Mouse (Mus musculus) hindbrain, embryonic 10.5 days (tissue): ENCODE results near the gene Zfp354a. TPM values are rescaled to one million over a fixed set of nuclear protein-coding genes. Genes with fewer than 3 reads are reported as not detected.
"Not testable (repeated sequence)": the region's sequence is repeated elsewhere in the genome, so short reads cannot be mapped to it uniquely, and the experiment has no call there.

Source experiments
- DNase-seq: peaks from one replicate; pipeline ENCODE4 v3.0.0-alpha.2; 2017; ENCODE audit warnings: low spot score
- H3K27ac ChIP-seq: fragments of 300-500 bp; sonication (generic); 2 replicates; pipeline ENCODE4 v1.5.1; 2016; ENCODE audit warnings: mild to moderate bottlenecking, moderate library complexity
- H3K27me3 ChIP-seq: fragments of 300-500 bp; sonication (generic); 2 replicates; pipeline ENCODE4 v1.6.1; 2016; ENCODE audit warnings: mild to moderate bottlenecking; ENCODE audit not compliant: poor library complexity, insufficient read depth, severe bottlenecking
- H3K36me3 ChIP-seq: fragments of 300-500 bp; sonication (generic); 2 replicates; pipeline ENCODE4 v1.6.1; 2016; ENCODE audit warnings: mild to moderate bottlenecking, moderate library complexity
- H3K4me1 ChIP-seq: fragments of 300-500 bp; sonication (generic); replicated peaks from 2 replicates; pipeline ENCODE4 v1.6.1; 2016; ENCODE audit warnings: mild to moderate bottlenecking
- H3K4me3 ChIP-seq: fragments of 300-500 bp; sonication (generic); 2 replicates; pipeline ENCODE4 v1.5.1; 2016; ENCODE audit warnings: mild to moderate bottlenecking, moderate library complexity
- H3K9me3 ChIP-seq: fragments of 300-500 bp; sonication (generic); 2 replicates; pipeline ENCODE4 v1.6.1; 2016; ENCODE audit warnings: mild to moderate bottlenecking, moderate library complexity
- WGBS: fragments of 180-500 bp; shearing (Covaris S2); methylation state at CpG from one replicate; pipeline ENCODE4 v1.1.7; 2016; 5-methylcytosine and 5-hydroxymethylcytosine counted together
- polyA plus RNA-seq: library from polyadenylated mRNA; unstranded; fragments of >200 nt; fragmentation: Nextera tagmentation; extraction: Ambion mirVana; gene quantifications from 2 replicates; pipeline ENCODE4 v1.2.1, GENCODE M21; 2016

Zfp354a gene
- 6.8 and 9.8 TPM in 2 replicates for polyA plus RNA-seq

GRCm38 (mm10) chr11:51059151-51059571 lies at the start of gene Zfp354a:
Zfp354a (plus strand) TSS chr11:51059257.
- DNase-seq: peak; percentile 87

GRCm38 (mm10) chr11:51011821-51012220 lies 47.2 kb upstream of the Zfp354a start:
- Histone ChIP-seq H3K9me3 (no peaks in the 10 kb centered on the region), H3K4me3 (no peak overlapping the region), H3K36me3 (no peaks in the 10 kb centered on the region), H3K27ac (no peak overlapping the region), H3K4me1 (no peaks in the 10 kb centered on the region), H3K27me3 (no peaks in the 10 kb centered on the region)
- DNase-seq: no peak
- 88% methylated on average over 5 of the region's 5 CpGs for WGBS

More at GRCm38 (mm10) chr11:51059151-51059571, at the start of gene Zfp354a:
- H3K27ac ChIP-seq: peak within 1 kb of the TSS; percentile 94
- under 1% methylated on average over 32 of the region's 32 CpGs for WGBS
- H3K4me1 ChIP-seq: peaks cover 11% of the 10 kb centered on the region
- H3K27me3 ChIP-seq: no peaks in the 10 kb centered on the region
- peaks cover 29% of the 10 kb centered on the region for H3K36me3 ChIP-seq
- H3K9me3 ChIP-seq: no peaks in the 10 kb centered on the region
- peak within 1 kb of the TSS; percentile 77 for H3K4me3 ChIP-seq

- Histone ChIP-seq H3K27ac (no peak within 1 kb of the TSS), H3K36me3 (no peaks in the 10 kb centered on the region), H3K27me3 (no peaks in the 10 kb centered on the region), H3K4me3 (no peak within 1 kb of the TSS), H3K9me3 (no peaks in the 10 kb centered on the region), H3K4me1 (no peaks in the 10 kb centered on the region)
- WGBS: 76% methylated on average over 1 of the region's 1 CpGs
- no peak for DNase-seq
Measured at GRCm38 (mm10) chr11:51013936-51014335, 45.1 kb upstream of the Zfp354a start, which contains the start of gene Olfr54. Olfr54 (plus strand) TSS chr11:51014236.

GRCm38 (mm10) chr11:51016341-51016740 lies 42.7 kb upstream of the Zfp354a start:
- DNase-seq: no peak
- H3K4me1 ChIP-seq: no peaks in the 10 kb centered on the region
- no peak overlapping the region for H3K4me3 ChIP-seq
- H3K27ac ChIP-seq: no peak overlapping the region
- 49% methylated on average over 2 of the region's 2 CpGs for WGBS
- no peaks in the 10 kb centered on the region for H3K9me3 ChIP-seq
- no peaks in the 10 kb centered on the region for H3K27me3 ChIP-seq
- H3K36me3 ChIP-seq: no peaks in the 10 kb centered on the region

GRCm38 (mm10) chr11:51026811-51027210 lies 32.2 kb upstream of the Zfp354a start:
- not testable (repeated sequence) for H3K4me1 ChIP-seq, DNase-seq, H3K4me3 ChIP-seq, H3K27me3 ChIP-seq, H3K36me3 ChIP-seq, H3K27ac ChIP-seq, H3K9me3 ChIP-seq
- 83% methylated on average over 11 of the region's 11 CpGs for WGBS

GRCm38 (mm10) chr11:51029381-51029780 lies 29.7 kb upstream of the Zfp354a start:
- not testable (repeated sequence) for DNase-seq, H3K4me1 ChIP-seq, H3K4me3 ChIP-seq, H3K9me3 ChIP-seq, H3K36me3 ChIP-seq, H3K27me3 ChIP-seq, H3K27ac ChIP-seq
- 78% methylated on average over 8 of the region's 8 CpGs for WGBS

GRCm38 (mm10) chr11:51030225-51030624 lies 28.8 kb upstream of the Zfp354a start:
- Histone ChIP-seq H3K27ac (no peak overlapping the region), H3K36me3 (no peaks in the 10 kb centered on the region), H3K27me3 (no peaks in the 10 kb centered on the region), H3K9me3 (no peaks in the 10 kb centered on the region), H3K4me3 (no peak overlapping the region), H3K4me1 (no peaks in the 10 kb centered on the region)
- DNase-seq: no peak
- WGBS: 90% methylated on average over 2 of the region's 2 CpGs

- 17% methylated on average over 1 of the region's 1 CpGs for WGBS
- no peaks in the 10 kb centered on the region for H3K4me1 ChIP-seq
- H3K27me3 ChIP-seq: no peaks in the 10 kb centered on the region
- no peak overlapping the region for H3K4me3 ChIP-seq
- H3K9me3 ChIP-seq: peaks cover 2% of the 10 kb centered on the region; the same call in 1 of the 2 replicates
- DNase-seq: peak; percentile 20
- H3K36me3 ChIP-seq: no peaks in the 10 kb centered on the region
- no peak overlapping the region for H3K27ac ChIP-seq
Measured at GRCm38 (mm10) chr11:51032851-51033250, 26.2 kb upstream of the Zfp354a start.

- not testable (repeated sequence) for H3K27me3 ChIP-seq, H3K27ac ChIP-seq, H3K4me1 ChIP-seq, H3K9me3 ChIP-seq, H3K4me3 ChIP-seq, H3K36me3 ChIP-seq, DNase-seq
Measured at GRCm38 (mm10) chr11:51034141-51034540, 24.9 kb upstream of the Zfp354a start.

- no peak for DNase-seq
- H3K9me3 ChIP-seq: peaks cover 2% of the 10 kb centered on the region; the same call in 1 of the 2 replicates
- no peak overlapping the region for H3K4me3 ChIP-seq
- no peak overlapping the region for H3K27ac ChIP-seq
- no peaks in the 10 kb centered on the region for H3K4me1 ChIP-seq
- WGBS: 91% methylated on average over 2 of the region's 2 CpGs
- H3K36me3 ChIP-seq: no peaks in the 10 kb centered on the region
- no peaks in the 10 kb centered on the region for H3K27me3 ChIP-seq
Measured at GRCm38 (mm10) chr11:51035951-51036350, 23.1 kb upstream of the Zfp354a start.

GRCm38 (mm10) chr11:51044776-51045175 lies 14.3 kb upstream of the Zfp354a start:
- H3K4me1 ChIP-seq, H3K4me3 ChIP-seq, DNase-seq, H3K9me3 ChIP-seq, H3K27ac ChIP-seq, H3K27me3 ChIP-seq, H3K36me3 ChIP-seq: not testable (repeated sequence)
- WGBS: 77% methylated on average over 3 of the region's 3 CpGs

GRCm38 (mm10) chr11:51047809-51048208 lies 11.2 kb upstream of the Zfp354a start, which contains the start of gene Olfr1375:
Olfr1375 (plus strand) TSS chr11:51048109.
- whole genome bisulfite sequencing: 82% methylated on average over 3 of the region's 3 CpGs
- not testable (repeated sequence) for H3K9me3 ChIP-seq, H3K27ac ChIP-seq, DNase-seq, H3K4me3 ChIP-seq, H3K36me3 ChIP-seq, H3K27me3 ChIP-seq, H3K4me1 ChIP-seq

GRCm38 (mm10) chr11:51051678-51052077 lies 7.4 kb upstream of the Zfp354a start:
- WGBS: 70% methylated on average over 2 of the region's 2 CpGs
- no peak for DNase-seq
- Histone ChIP-seq H3K9me3 (no peaks in the 10 kb centered on the region), H3K27me3 (no peaks in the 10 kb centered on the region), H3K36me3 (no peaks in the 10 kb centered on the region), H3K27ac (no peak overlapping the region), H3K4me1 (no peaks in the 10 kb centered on the region), H3K4me3 (no peak overlapping the region)

GRCm38 (mm10) chr11:51053230-51053629 lies 5.8 kb upstream of the Zfp354a start:
- no peaks in the 10 kb centered on the region for H3K27me3 ChIP-seq
- H3K36me3 ChIP-seq: no peaks in the 10 kb centered on the region
- 58% methylated on average over 3 of the region's 3 CpGs for WGBS
- no peak for DNase-seq
- no peaks in the 10 kb centered on the region for H3K9me3 ChIP-seq
- H3K4me1 ChIP-seq: no peaks in the 10 kb centered on the region
- no peak overlapping the region for H3K4me3 ChIP-seq
- H3K27ac ChIP-seq: no peak overlapping the region
